Mouse (Mus musculus) heart, adult 8-10 months (tissue): Measurements from ENCODE around the gene Cs. TPM values are rescaled to one million over a fixed set of nuclear protein-coding genes. Genes with fewer than 3 reads are reported as not detected.

ENCODE experiments used
- DNase-seq: peaks from one replicate; pipeline ENCODE4 v3.0.0; 2022; ENCODE audit warnings: low spot score
- microRNA-seq: library from miRNA; unstranded; fragments of <30 nt; microRNA quantifications from one replicate; pipeline ENCODE4 v1.2.0, GENCODE M21; 2022
- total RNA-seq, 4 experiments: library from RNA; stranded (reverse); gene quantifications; 2 replicates each; pipeline ENCODE4 v1.2.4; 2022

Gene Cs
- total RNA-seq, 4 experiments from 2014 or later, result 991 to 1,066 (median 1,045) TPM

DNA sequence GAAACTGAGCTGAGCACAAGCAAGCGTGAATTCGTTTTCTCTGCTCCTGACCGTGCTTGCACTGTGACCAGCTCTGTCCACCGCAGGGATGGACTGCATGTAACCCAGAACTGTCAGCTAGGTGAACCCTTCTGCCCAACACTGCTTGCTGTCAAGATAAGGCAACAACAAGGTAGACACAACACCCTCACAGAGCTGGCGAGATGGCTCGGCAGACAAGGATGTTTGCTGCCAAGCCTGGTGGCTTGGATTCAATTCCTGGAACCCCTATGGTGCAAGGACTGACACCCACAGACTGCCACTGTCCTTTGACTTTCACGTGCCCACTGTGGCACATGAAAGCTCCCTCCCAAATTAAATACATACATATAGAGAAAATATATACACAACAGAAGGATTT, 66.4 kb downstream of the Cs start:
- DNase-seq, result no peak

DNA sequence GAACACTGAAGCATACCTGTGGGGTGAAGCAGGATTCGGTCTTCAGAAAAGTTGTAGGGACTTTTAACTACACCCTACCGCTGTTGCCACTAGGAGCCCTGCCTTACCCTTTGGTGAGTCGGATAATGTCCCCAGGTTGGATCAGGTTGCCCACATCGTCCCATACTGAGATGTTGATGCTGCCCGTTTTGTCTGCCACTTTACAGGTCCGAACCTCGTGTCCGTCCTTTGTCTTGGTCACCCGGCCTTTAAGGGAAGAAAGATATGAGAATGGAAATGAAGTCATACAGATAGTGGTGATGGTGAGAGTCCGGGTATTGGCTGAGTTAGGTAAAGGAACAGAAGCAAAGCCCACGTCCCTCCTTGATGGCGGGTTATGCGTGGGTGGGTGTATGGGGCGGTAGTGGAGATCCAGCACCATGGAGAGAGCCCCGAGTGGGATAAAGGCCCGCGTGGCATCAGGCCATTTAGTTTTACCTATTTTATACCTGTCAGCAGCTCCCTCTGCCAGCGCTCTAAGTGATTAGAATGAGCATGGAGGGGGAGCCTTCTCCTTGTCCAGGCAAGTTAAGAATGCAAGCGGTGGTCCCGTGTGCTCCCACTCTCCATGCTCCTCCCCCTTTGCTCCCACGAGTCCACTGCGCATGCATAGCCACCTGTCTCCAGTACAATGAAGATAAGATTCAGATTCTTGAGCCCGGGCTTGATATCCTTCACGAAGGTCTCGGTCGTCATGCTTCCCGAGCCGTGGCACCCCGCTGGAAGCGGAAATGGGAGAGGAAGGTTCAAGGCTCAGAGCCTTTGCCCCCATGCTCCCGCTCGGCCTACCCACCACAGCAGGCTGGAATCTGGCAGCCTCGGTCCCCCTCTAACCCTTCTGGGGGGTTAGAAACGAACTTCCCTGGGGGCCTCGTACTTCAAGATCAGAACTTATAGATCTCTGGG, 71.3 kb downstream of the Cs start:
- no peak for DNase-seq

DNA sequence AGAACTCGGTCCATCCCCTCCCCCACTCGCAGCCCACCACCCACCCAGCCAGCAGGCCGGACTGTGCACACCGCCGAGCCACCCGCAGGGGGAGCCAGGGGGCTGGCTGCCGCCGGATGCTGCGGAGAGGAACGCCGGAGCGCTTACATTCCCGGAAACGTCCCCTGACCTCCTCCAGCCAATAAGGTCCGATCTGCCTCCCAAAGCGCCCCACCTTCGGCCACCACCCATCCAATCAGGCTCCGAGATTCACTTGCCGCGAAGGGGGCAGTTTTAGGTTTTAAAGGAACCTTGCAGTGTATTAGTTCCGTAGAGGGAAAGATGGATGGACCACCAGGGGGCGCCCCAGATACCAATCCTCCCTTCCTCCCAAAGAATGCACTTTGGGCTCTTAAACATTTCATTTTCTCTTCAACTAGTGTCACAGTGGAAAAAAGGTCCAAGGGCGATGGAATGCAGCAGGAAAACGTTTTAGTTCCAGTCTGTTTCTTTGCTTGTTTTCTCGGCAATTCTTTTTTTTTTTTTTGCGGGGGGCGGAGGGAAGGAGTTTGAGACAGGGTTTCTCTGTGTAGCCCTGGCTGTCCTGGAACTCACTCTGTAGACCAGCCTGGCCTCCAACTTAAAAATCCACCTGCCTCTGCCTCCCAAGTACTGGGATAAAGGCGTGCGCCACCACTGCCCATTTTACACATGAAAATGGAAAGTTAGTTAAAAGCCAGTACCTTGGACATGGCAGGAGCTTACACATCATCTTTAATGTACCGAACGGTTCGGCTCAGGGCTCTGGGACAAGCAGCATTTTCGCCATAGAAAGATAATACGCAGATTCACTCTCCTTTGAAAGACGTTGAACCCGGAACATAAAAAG, 72.4 kb downstream of the Cs start:
- peak; percentile 99 for DNase-seq

DNA sequence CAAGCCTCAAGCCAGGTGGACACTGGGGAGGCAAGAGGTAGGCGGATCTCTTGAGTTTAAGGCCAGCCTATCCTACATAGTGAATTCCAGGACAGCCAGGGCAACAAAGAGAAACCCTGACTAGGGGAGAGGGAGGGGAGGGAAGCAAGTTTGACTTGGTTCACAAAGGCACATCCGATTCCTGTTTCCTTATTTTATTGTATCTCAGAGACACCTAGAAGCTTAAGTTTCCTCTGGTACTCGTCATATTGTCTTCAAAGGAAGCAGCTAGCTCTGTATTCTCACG, 73.0 kb downstream of the Cs start:
- DNase-seq, result peak; percentile 21

DNA sequence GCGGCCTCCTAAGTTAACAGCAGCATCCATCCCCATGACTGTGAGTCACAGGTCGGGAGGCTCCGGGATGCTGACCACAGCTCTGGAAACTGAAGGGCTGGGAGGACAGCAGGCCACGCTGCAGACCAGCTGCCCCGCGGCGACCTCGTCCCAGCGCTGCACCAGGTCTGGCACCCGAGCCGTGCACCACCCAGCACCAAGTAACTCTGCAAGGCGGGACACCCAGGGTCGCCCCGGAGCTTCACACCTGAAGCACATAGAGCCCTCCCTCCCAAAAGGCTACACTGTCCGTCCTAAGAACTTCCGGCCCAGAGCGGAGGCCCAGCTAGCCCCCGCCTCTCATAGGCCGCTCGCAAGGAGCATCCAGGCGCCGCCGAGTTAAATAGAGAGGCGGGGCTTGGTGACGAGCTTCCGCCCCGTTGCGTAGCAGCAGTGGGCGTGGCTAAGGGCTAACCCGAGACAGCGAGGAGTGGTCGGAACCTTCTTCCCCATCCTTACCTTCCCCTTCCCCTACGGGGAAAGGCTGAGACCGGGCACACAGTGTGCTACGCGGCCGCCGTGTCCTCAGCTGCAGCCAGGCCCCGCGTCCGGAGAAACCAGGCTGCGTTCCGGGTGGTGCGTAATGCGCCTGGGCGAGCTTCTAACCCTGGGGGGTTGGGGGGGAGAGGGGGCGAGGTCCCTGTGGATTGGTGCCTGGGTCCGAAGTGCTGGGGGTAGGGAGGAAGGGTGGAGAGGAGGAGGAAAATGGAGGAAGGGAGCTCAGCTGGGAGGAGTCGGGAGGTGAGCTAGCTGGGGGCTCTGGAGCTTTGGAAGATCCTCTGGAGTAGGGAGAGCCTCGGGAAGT, 73.9 kb downstream of the Cs start, which contains the start of the genes Nabp2 and Rnf41:
Nabp2 (minus strand) TSS at position 282 of the 844 bp plus-strand sequence.
Rnf41 (plus strand) TSS at position 447 of the 844 bp plus-strand sequence.
- DNase-seq, result peak; percentile 96

DNA sequence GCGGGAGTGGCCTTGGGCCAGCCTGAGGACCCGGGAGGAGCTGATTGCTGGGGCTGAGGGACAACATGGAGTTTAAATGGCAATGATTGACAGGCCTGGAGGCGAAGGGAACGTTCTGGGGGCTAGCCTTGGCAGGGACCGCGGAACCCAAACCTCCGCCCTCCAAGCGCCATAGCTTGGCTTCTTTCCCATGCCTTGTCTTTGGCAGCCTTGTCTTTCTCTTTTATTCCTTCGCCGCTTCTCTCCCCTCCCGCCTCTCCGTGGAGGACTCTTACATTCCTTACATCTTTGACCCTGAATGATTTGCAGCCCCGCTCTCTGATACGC, 74.5 kb downstream of the Cs start:
- DNase-seq, result peak; percentile 28

Small RNA genes within 50 kb of the gene (microRNA-seq; reads per million reads assigned to microRNA genes)
- gene Gm25361 (not detected), gene Gm26308 (not detected), gene Mir6914 (1.4 reads per million), gene Mir6915 (not detected)

Other genes starting within 250 kb of the Cs start
- 10 to 100 TPM; 21.3 to 22.8 (median 22.1) TPM for gene Baz2a, start 246.2 kb upstream of the Cs start, total RNA-seq
- gene Rbms2, start 157.4 kb upstream of the Cs start, total RNA-seq, result 100 to 1,000 TPM in 3 of 4 experiments, 10 to 100 TPM in 1; 90.8 to 107 (median 104) TPM
- gene Gls2, start 143.3 kb upstream of the Cs start, total RNA-seq, result under 1 TPM; 0.38 to 0.60 (median 0.47) TPM
- gene Spryd4, start 125.9 kb upstream of the Cs start, total RNA-seq, result 10 to 100 TPM; 35.8 to 38.4 (median 37.6) TPM
- gene Mip, start 111.9 kb upstream of the Cs start, total RNA-seq, result not detected
- gene Timeless, start 105.7 kb upstream of the Cs start, total RNA-seq, result 1 to 10 TPM; 6.0 to 8.5 (median 7.7) TPM
- gene Apon, start 83.6 kb upstream of the Cs start, total RNA-seq, result not detected
- gene Apof, start 69.1 kb upstream of the Cs start, total RNA-seq, result not detected
- gene Stat2, start 67.2 kb upstream of the Cs start, total RNA-seq, result 1 to 10 TPM; 7.1 to 9.5 (median 8.6) TPM
- gene Il23a, start 39.0 kb upstream of the Cs start, total RNA-seq, result under 1 TPM in 1 of 4 experiments, not detected in 3; 0.38 TPM
- 1 to 10 TPM; 6.1 to 7.1 (median 6.5) TPM for gene Pan2, start 34.4 kb upstream of the Cs start, total RNA-seq
- gene Cnpy2, start 15.3 kb upstream of the Cs start, total RNA-seq, result 10 to 100 TPM; 54.6 to 73.4 (median 61.2) TPM
- 100 to 1,000 TPM; 365 to 443 (median 423) TPM for gene Coq10a, start 31.3 kb downstream of the Cs start, total RNA-seq
- 10 to 100 TPM; 39.8 to 45.9 (median 44.0) TPM for gene Ankrd52, start 39.4 kb downstream of the Cs start, total RNA-seq
- gene Slc39a5, start 63.5 kb downstream of the Cs start, total RNA-seq, result not detected
- 10 to 100 TPM; 44.8 to 50.8 (median 45.2) TPM for gene Nabp2, start 73.8 kb downstream of the Cs start, total RNA-seq
- gene Rnf41, start 73.9 kb downstream of the Cs start, total RNA-seq, result 10 to 100 TPM; 16.2 to 17.6 (median 16.7) TPM
- gene Smarcc2, start 121.5 kb downstream of the Cs start, total RNA-seq, result 10 to 100 TPM; 76.2 to 83.2 (median 79.1) TPM
- 100 to 1,000 TPM; 202 to 251 (median 236) TPM for gene Myl6, start 156.4 kb downstream of the Cs start, total RNA-seq
- 1 to 10 TPM; 3.2 to 4.1 (median 3.4) TPM for gene Myl6b, start 161.0 kb downstream of the Cs start, total RNA-seq
- gene Esyt1, start 188.1 kb downstream of the Cs start, total RNA-seq, result 10 to 100 TPM; 16.5 to 17.5 (median 17.1) TPM
- gene Zc3h10, start 210.0 kb downstream of the Cs start, total RNA-seq, result 1 to 10 TPM; 5.7 to 9.9 (median 6.8) TPM
- 1,000 to 10,000 TPM; 1,313 to 1,574 (median 1,476) TPM for gene Rpl41, start 211.6 kb downstream of the Cs start, total RNA-seq
- gene Pa2g4, start 228.3 kb downstream of the Cs start, total RNA-seq, result 10 to 100 TPM; 35.0 to 47.9 (median 39.4) TPM